Mouse (Mus musculus): ENCODE data around the gene Nfat5. TPM values are rescaled to one million over a fixed set of nuclear protein-coding genes. Genes with fewer than 3 reads are reported as not detected.

The Nfat5 gene
- polyA plus RNA-seq, 1 experiment = 89.1 TPM

DNA sequence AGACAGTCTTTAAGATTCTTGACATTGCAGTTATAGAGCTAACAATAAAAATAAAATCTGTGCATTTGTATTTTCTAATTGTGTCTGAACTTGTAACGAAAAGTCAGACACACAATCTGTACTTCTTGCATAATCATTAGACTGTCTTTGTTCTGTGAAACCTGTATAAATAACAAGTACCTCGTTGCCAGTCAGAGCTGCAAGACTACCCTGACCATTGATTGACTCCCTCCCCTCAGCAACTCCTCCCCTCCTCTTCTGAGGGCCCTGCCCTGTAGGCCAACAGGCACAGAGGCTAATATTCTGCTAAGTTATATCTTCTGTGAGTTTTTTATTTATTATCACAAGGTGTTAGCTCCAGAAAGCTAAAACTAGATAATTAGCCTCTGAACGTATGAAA is 112.7 kb downstream of the Nfat5 start:
- H3K4me3 ChIP-seq (ENCODE audit: insufficient read depth, low read length) = no peak overlapping the region
- TF ChIP-seq POLR2A (IDR thresholded peaks at IDR 0.05; ENCODE audit: low read depth, low read length) (no peak), CTCF (IDR thresholded peaks at IDR 0.05; ENCODE audit: borderline replicate concordance, insufficient read depth, low read length) (no peak)
- H3K27ac ChIP-seq (ENCODE audit: insufficient read depth, low read length) = peak overlapping the region; percentile 88
- H3K4me1 ChIP-seq (ENCODE audit: control insufficient read depth, insufficient read depth, low read length) = no peaks in the 10 kb centered on the region; the same call in 1 of the 2 replicates

DNA sequence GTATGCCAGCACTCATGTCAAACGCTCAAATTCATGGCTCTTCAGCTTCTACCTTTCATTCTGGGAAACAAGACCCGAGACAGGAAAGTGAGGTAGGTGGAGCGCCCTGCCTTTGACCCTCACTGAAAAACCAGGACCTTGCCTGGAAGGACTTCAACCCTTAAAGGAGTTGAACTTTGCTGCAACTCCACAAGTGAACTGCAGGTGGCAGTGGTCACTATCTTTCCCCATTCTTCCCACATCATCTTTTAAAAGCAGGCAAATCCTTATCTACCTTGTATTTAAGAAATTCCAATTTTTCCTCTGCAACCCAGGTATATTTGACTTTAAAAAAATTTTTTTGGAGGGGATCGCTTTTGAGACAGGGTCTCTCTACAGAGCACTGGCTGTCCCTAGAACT is 118.1 kb downstream of the Nfat5 start:
- Histone ChIP-seq H3K27ac (ENCODE audit: insufficient read depth, low read length) (no peak overlapping the region), H3K4me1 (ENCODE audit: control insufficient read depth, insufficient read depth, low read length) (no peaks in the 10 kb centered on the region), H3K4me3 (ENCODE audit: insufficient read depth, low read length) (no peak overlapping the region)
- TF ChIP-seq POLR2A (IDR thresholded peaks at IDR 0.05; ENCODE audit: low read depth, low read length) (no peak), CTCF (IDR thresholded peaks at IDR 0.05; ENCODE audit: borderline replicate concordance, insufficient read depth, low read length) (no peak)

DNA sequence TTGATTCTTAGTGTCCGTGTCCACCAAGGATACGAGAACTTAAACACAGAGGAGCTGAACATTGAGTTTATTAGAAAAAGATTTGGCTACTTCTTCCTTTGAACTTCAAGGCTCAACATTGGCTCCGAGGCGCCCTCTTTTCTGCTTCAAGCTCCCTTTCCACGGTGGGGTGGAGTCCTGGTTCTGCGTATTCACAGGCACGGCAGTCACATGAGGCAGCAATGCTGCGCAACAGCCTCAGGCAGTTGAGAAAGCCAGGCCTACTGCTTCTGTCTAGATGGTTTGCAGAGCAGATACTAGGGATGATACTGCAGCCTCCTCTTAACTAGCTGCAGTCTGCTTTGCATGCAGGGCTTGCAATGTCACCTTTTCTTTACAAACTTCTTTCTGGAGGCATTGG is 119.3 kb downstream of the Nfat5 start:
- Histone ChIP-seq H3K4me1 (ENCODE audit: control insufficient read depth, insufficient read depth, low read length) (no peaks in the 10 kb centered on the region), H3K27ac (ENCODE audit: insufficient read depth, low read length) (no peak overlapping the region), H3K4me3 (ENCODE audit: insufficient read depth, low read length) (no peak overlapping the region)
- TF ChIP-seq POLR2A (IDR thresholded peaks at IDR 0.05; ENCODE audit: low read depth, low read length) = no peak
- no peak for TF ChIP-seq CTCF (IDR thresholded peaks at IDR 0.05; ENCODE audit: borderline replicate concordance, insufficient read depth, low read length)

DNA sequence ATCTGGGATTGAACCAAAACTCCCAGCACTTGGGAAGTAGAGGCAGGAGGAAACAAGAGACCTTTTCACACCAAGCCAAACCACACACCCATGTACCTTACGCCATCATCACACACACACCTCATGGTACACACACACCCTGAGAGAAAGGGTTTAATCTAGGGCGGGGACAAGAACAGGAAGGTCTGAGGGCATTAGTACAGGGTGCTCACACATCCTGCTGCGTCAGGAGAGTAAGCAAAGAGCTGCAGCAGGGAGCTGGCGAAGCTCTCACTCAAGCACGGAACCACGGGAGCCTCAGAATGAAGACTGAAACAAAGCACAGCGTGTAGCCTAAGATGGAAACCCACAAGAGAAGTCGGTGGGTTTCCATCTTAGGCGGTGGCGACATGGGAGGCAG is 120.6 kb downstream of the Nfat5 start:
- Histone ChIP-seq H3K4me3 (ENCODE audit: insufficient read depth, low read length) (no peak overlapping the region), H3K4me1 (ENCODE audit: control insufficient read depth, insufficient read depth, low read length) (no peaks in the 10 kb centered on the region), H3K27ac (ENCODE audit: insufficient read depth, low read length) (no peak overlapping the region)
- TF ChIP-seq CTCF (IDR thresholded peaks at IDR 0.05; ENCODE audit: borderline replicate concordance, insufficient read depth, low read length) (no peak), POLR2A (IDR thresholded peaks at IDR 0.05; ENCODE audit: low read depth, low read length) (no peak)

DNA sequence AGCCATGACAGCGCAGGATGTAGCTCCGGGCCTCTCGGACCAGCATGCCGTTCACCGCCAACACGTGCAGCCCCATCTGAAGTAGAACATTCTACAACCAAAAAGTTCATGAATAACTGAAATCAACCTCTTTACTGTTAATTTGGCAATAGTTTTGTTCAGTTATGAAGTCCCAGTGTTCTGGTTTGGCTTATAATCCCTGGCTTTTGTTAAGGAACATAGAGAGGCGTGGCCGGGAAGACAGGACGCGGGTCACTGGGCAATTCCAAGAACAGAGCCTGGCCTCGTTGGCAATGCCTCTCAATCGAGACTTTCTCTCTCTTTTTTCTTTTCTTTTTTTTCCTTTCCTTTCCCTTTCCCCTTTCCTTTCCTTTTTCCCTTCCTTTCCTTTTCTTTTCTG is 123.7 kb downstream of the Nfat5 start:
- Histone ChIP-seq H3K4me1 (ENCODE audit: control insufficient read depth, insufficient read depth, low read length) (no peaks in the 10 kb centered on the region), H3K27ac (ENCODE audit: insufficient read depth, low read length) (no peak overlapping the region), H3K4me3 (ENCODE audit: insufficient read depth, low read length) (no peak overlapping the region)
- no peak for TF ChIP-seq POLR2A (IDR thresholded peaks at IDR 0.05; ENCODE audit: low read depth, low read length)
- no peak for TF ChIP-seq CTCF (IDR thresholded peaks at IDR 0.05; ENCODE audit: borderline replicate concordance, insufficient read depth, low read length)

DNA sequence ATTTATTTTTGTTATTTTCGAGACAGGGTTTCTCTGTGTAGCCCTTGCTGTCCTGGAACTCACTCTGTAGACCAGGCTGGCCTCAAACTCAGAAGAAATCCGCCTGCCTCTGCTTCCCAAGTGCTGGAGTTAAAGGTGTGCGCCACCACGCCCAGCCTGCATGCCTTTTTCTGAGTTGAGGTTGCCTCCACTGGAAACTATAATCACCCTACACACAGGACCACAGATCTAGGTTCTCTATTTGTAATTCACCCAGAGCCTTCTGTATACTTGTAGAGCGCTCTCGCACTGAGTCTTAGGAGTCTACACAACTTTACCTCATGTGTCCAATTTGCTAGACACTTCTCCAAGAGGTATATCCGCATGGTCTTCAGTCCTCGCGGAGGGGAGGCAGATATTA is 130.9 kb downstream of the Nfat5 start:
- H3K4me3 ChIP-seq (ENCODE audit: insufficient read depth, low read length) = peak overlapping the region; percentile 75
- H3K4me1 ChIP-seq (ENCODE audit: control insufficient read depth, insufficient read depth, low read length) = 0 out of 2 replicates have a peak, but pooled peaks cover 4% of the 10 kb centered on the region
- TF ChIP-seq POLR2A (IDR thresholded peaks at IDR 0.05; ENCODE audit: low read depth, low read length) (no peak), CTCF (IDR thresholded peaks at IDR 0.05; ENCODE audit: borderline replicate concordance, insufficient read depth, low read length) (no peak)
- H3K27ac ChIP-seq (ENCODE audit: insufficient read depth, low read length) = no peak overlapping the region

DNA sequence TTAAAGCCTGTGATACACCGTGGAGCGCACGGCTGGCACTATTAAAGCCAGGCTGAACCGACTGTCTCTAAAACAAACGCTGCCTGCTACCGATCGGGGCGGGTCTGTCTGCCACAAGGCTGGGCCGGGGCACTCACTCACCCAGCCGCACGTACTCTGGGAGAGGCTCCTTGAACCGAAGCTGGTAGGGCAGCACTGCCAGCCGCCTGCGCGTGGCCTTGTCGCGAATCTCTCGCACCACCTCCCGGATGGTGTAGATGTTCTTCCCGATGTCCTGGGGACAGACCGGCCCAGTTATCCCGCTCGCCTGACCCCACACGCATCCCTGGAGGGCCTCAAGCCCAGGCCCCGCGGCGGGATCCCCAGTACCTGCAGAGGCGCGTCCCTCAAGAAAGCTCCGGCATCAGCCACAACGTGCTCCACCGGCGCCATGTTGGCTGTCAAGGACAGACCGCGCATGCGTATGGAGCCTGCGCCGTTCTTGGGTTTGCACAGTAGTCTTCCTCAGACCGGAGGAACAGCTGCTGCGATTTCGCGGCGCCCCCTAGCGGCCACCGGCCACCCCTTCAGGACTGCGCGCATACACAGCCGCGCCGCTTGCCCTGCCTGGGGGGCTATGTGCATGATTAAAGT is 131.4 kb downstream of the Nfat5 start, which contains the start of gene Nob1:
Nob1 (minus strand) TSS at position 455 of the 633 bp plus-strand sequence.
- H3K4me3 ChIP-seq (ENCODE audit: insufficient read depth, low read length) = peak within 1 kb of the TSS; percentile 75
- TF ChIP-seq CTCF (IDR thresholded peaks at IDR 0.05; ENCODE audit: borderline replicate concordance, insufficient read depth, low read length) = peak; percentile 77
- TF ChIP-seq POLR2A (IDR thresholded peaks at IDR 0.05; ENCODE audit: low read depth, low read length) = peak; percentile 97
- no peak within 1 kb of the TSS for H3K27ac ChIP-seq (ENCODE audit: insufficient read depth, low read length)
- H3K4me1 ChIP-seq (ENCODE audit: control insufficient read depth, insufficient read depth, low read length) = 0 out of 2 replicates have a peak, but pooled peaks cover 4% of the 10 kb centered on the region

DNA sequence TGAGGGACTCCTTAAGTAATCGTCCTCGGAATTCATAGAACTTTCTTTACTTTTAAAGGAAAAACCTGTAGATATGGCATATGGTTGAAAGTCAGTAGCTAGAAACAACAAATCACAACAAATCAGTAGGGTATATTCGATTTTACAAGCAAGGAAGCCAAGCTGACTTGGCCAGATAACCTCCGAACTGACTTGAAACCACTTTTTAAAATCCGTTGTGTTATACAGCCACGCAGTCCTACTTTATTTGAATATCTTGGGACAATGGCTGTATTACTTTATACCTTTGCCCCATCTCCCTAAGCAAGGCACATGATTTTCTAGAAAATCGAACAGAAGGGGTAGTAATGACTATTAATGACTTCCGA is 131.9 kb downstream of the Nfat5 start:
- H3K4me3 ChIP-seq (ENCODE audit: insufficient read depth, low read length) = no peak overlapping the region
- H3K4me1 ChIP-seq (ENCODE audit: control insufficient read depth, insufficient read depth, low read length) = 0 out of 2 replicates have a peak, but pooled peaks cover 4% of the 10 kb centered on the region
- no peak overlapping the region for H3K27ac ChIP-seq (ENCODE audit: insufficient read depth, low read length)
- no peak for TF ChIP-seq POLR2A (IDR thresholded peaks at IDR 0.05; ENCODE audit: low read depth, low read length)
- TF ChIP-seq CTCF (IDR thresholded peaks at IDR 0.05; ENCODE audit: borderline replicate concordance, insufficient read depth, low read length) = no peak

Other genes with a start within 250 kb of the Nfat5 start
- gene Pdf, start 244.9 kb upstream of the Nfat5 start, polyA plus RNA-seq (2011; ENCODE audit: insufficient read length, low read depth, missing spikeins) = 4.4 and 5.5 TPM in 2 replicates
- gene Cog8, start 236.8 kb upstream of the Nfat5 start, polyA plus RNA-seq (2011; ENCODE audit: insufficient read length, low read depth, missing spikeins) = 31.0 TPM in 2 replicates
- gene Nip7, start 236.6 kb upstream of the Nfat5 start, polyA plus RNA-seq (2011; ENCODE audit: insufficient read length, low read depth, missing spikeins) = 71.2 and 71.5 TPM in 2 replicates
- not detected in 2 replicates for gene Tmed6, start 227.8 kb upstream of the Nfat5 start, polyA plus RNA-seq (2011; ENCODE audit: insufficient read length, low read depth, missing spikeins)
- 28.0 and 35.7 TPM in 2 replicates for gene Terf2, start 196.9 kb upstream of the Nfat5 start, polyA plus RNA-seq (2011; ENCODE audit: insufficient read length, low read depth, missing spikeins)
- 95.0 and 110 TPM in 2 replicates for gene Cyb5b, start 142.8 kb upstream of the Nfat5 start, polyA plus RNA-seq (2011; ENCODE audit: insufficient read length, low read depth, missing spikeins)
- 137 and 221 TPM in 2 replicates for gene Nqo1, start 109.7 kb downstream of the Nfat5 start, polyA plus RNA-seq (2011; ENCODE audit: insufficient read length, low read depth, missing spikeins)
- gene Nob1, start 131.6 kb downstream of the Nfat5 start, polyA plus RNA-seq (2011; ENCODE audit: insufficient read length, low read depth, missing spikeins) = 39.7 and 40.1 TPM in 2 replicates
- 43.0 and 43.7 TPM in 2 replicates for gene Wwp2, start 142.9 kb downstream of the Nfat5 start, polyA plus RNA-seq (2011; ENCODE audit: insufficient read length, low read depth, missing spikeins)

Measured in embryonic fibroblast, embryonic 13.5 days (primary cell).